Mouse (Mus musculus) urinary bladder, postnatal 4 days (tissue): ENCODE data around the gene Rgl1.

Experiments
- DNase-seq, 2 experiments: peaks; one replicate each; pipeline ENCODE4 v3.0.0; 2021 to 2022; ENCODE audit warnings: low spot score in 2 of 2

Gene Rgl1

GRCm38 (mm10) chr1:152549061-152549738, 217.0 kb downstream of the Rgl1 start:
- no peak for DNase-seq

- DNase-seq, result no peak
These were observed 222.5 kb downstream of the Rgl1 start for GRCm38 (mm10) chr1:152543449-152544159.

- DNase-seq, result no peak
These were observed 223.3 kb downstream of the Rgl1 start for GRCm38 (mm10) chr1:152542747-152543378.

- no peak for DNase-seq
These were observed 225.8 kb downstream of the Rgl1 start for GRCm38 (mm10) chr1:152540304-152540887.

- DNase-seq, result no peak
These were observed 227.3 kb downstream of the Rgl1 start for GRCm38 (mm10) chr1:152538817-152539216.

- DNase-seq, result no peak
These were observed 229.0 kb downstream of the Rgl1 start for GRCm38 (mm10) chr1:152537186-152537585.

GRCm38 (mm10) chr1:152536416-152537018, 229.6 kb downstream of the Rgl1 start:
- no peak for DNase-seq

- DNase-seq, result no peak
These were observed 231.6 kb downstream of the Rgl1 start for GRCm38 (mm10) chr1:152534531-152534930.

- peak in 1 of 2 experiments; percentile 29 for DNase-seq
These were observed 234.7 kb downstream of the Rgl1 start for GRCm38 (mm10) chr1:152531498-152531897.

- no peak for DNase-seq
These were observed 237.4 kb downstream of the Rgl1 start for GRCm38 (mm10) chr1:152528778-152529177.

GRCm38 (mm10) chr1:152528214-152528613, 237.9 kb downstream of the Rgl1 start:
- no peak for DNase-seq

GRCm38 (mm10) chr1:152526154-152526553, 240.0 kb downstream of the Rgl1 start:
- DNase-seq, result no peak

- peak; percentile 61 to 68 for DNase-seq
These were observed 241.0 kb downstream of the Rgl1 start for GRCm38 (mm10) chr1:152524987-152525648.

- DNase-seq, result no peak
These were observed 241.9 kb downstream of the Rgl1 start for GRCm38 (mm10) chr1:152524098-152524892.

GRCm38 (mm10) chr1:152523292-152523691, 242.9 kb downstream of the Rgl1 start:
- no peak for DNase-seq

- no peak for DNase-seq
These were observed 243.9 kb downstream of the Rgl1 start for GRCm38 (mm10) chr1:152522226-152522625.

GRCm38 (mm10) chr1:152520798-152521575, 245.2 kb downstream of the Rgl1 start:
- DNase-seq, result peak in 1 of 2 experiments; percentile 77

- no peak for DNase-seq
These were observed 247.2 kb downstream of the Rgl1 start for GRCm38 (mm10) chr1:152518971-152519370.

- DNase-seq, result no peak
These were observed 249.0 kb downstream of the Rgl1 start for GRCm38 (mm10) chr1:152517057-152517570.

- DNase-seq, result no peak
These were observed 251.9 kb downstream of the Rgl1 start for GRCm38 (mm10) chr1:152514256-152514655.
